Mouse (Mus musculus) neural tube, embryonic 15.5 days (tissue): ENCODE results near the gene Gtf2f2. TPM values are rescaled to one million over a fixed set of nuclear protein-coding genes. Genes with fewer than 3 reads are reported as not detected.
A peak's percentile ranks its signal among the peaks of the same experiment; 100 is the strongest.

Source experiments
- ATAC-seq: fragments of 200-750 bp; cut with Nextera tagmentation; 2 replicates; pipeline ENCODE4 v1.8.0; 2017; ENCODE audit warnings: mild to moderate bottlenecking, moderate TSS enrichment, moderate library complexity; ENCODE audit not compliant: low FRiP score
- H3K27ac ChIP-seq: fragments of 300-500 bp; sonication (generic); replicated peaks from 2 replicates; pipeline ENCODE4 v1.5.1; 2015; ENCODE audit warnings: mild to moderate bottlenecking, inconsistent platforms
- H3K27me3 ChIP-seq: fragments of 300-500 bp; sonication (generic); replicated peaks from 2 replicates; pipeline ENCODE4 v1.6.1; 2015; ENCODE audit warnings: inconsistent platforms
- H3K36me3 ChIP-seq: fragments of 300-500 bp; sonication (generic); 2 replicates; pipeline ENCODE4 v1.6.1; 2015; ENCODE audit warnings: inconsistent platforms
- H3K4me1 ChIP-seq: fragments of 300-500 bp; sonication (generic); 2 replicates; pipeline ENCODE4 v1.6.1; 2015; ENCODE audit warnings: inconsistent platforms
- H3K4me2 ChIP-seq: fragments of 300-500 bp; sonication (generic); 2 replicates; pipeline ENCODE4 v1.6.1; 2015; ENCODE audit warnings: inconsistent platforms, mild to moderate bottlenecking, moderate library complexity
- H3K4me3 ChIP-seq: fragments of 300-500 bp; sonication (generic); replicated peaks from 2 replicates; pipeline ENCODE4 v1.5.1; 2015; ENCODE audit warnings: mild to moderate bottlenecking, inconsistent platforms
- H3K9ac ChIP-seq: fragments of 300-500 bp; sonication (generic); replicated peaks from 2 replicates; pipeline ENCODE4 v1.6.1; 2015; ENCODE audit warnings: mild to moderate bottlenecking, inconsistent platforms
- H3K9me3 ChIP-seq: fragments of 300-500 bp; sonication (generic); replicated peaks from 2 replicates; pipeline ENCODE4 v1.6.1; 2016; ENCODE audit warnings: inconsistent platforms
- WGBS: fragments of 180-500 bp; shearing (Covaris S2); methylation state at CpG from one replicate; pipeline ENCODE4 v1.1.7; 2015; ENCODE audit warnings: mixed read lengths; 5-methylcytosine and 5-hydroxymethylcytosine counted together
- polyA plus RNA-seq: library from polyadenylated mRNA; unstranded; fragments of >200 nt; fragmentation: Nextera tagmentation; extraction: Ambion mirVana; gene quantifications from 2 replicates; pipeline ENCODE4 v1.2.1, GENCODE M21; 2015

The Gtf2f2 gene
- 37.1 and 37.4 TPM in 2 replicates for polyA plus RNA-seq

GRCm38 (mm10) chr14:76010102-76011061, at the start of gene Gtf2f2:
Gene Gtf2f2, minus strand, starts transcription at chr14:76010865.
- peak within 1 kb of the TSS; percentile 78 for H3K4me2 ChIP-seq
- peak within 1 kb of the TSS; percentile 84 for H3K9ac ChIP-seq
- peak within 1 kb of the TSS; percentile 98 for H3K4me3 ChIP-seq
- peaks cover 22% of the 10 kb centered on the region for H3K4me1 ChIP-seq
- ATAC-seq, result peak; percentile 92
- H3K27me3 ChIP-seq, result 0 out of 2 replicates have a peak, but pooled peaks cover 5% of the 10 kb centered on the region
- no peaks in the 10 kb centered on the region for H3K9me3 ChIP-seq
- no peaks in the 10 kb centered on the region for H3K36me3 ChIP-seq
- WGBS, result under 1% methylated on average over 67 of the region's 67 CpGs
- H3K27ac ChIP-seq, result peak within 1 kb of the TSS; percentile 76

GRCm38 (mm10) chr14:76059441-76059840, 48.8 kb upstream of the Gtf2f2 start:
- Histone ChIP-seq H3K4me2 (no peak overlapping the region), H3K9me3 (no peaks in the 10 kb centered on the region), H3K9ac (no peak overlapping the region), H3K4me3 (no peak overlapping the region), H3K36me3 (no peaks in the 10 kb centered on the region), H3K27ac (no peak overlapping the region), H3K27me3 (no peaks in the 10 kb centered on the region), H3K4me1 (peaks cover under 1% of the 10 kb centered on the region; the same call in 1 of the 2 replicates)
- WGBS, result 78% methylated on average over 5 of the region's 5 CpGs
- no peak for ATAC-seq

GRCm38 (mm10) chr14:76053726-76054125, 43.1 kb upstream of the Gtf2f2 start:
- WGBS, result 51% methylated on average over 11 of the region's 11 CpGs
- Histone ChIP-seq H3K4me1 (peaks cover 5% of the 10 kb centered on the region; the same call in 1 of the 2 replicates), H3K27ac (no peak overlapping the region), H3K27me3 (no peaks in the 10 kb centered on the region), H3K36me3 (no peaks in the 10 kb centered on the region), H3K4me3 (no peak overlapping the region), H3K9ac (no peak overlapping the region), H3K4me2 (no peak overlapping the region), H3K9me3 (no peaks in the 10 kb centered on the region)
- no peak for ATAC-seq

- Histone ChIP-seq H3K36me3 (no peaks in the 10 kb centered on the region), H3K27me3 (no peaks in the 10 kb centered on the region), H3K27ac (no peak overlapping the region), H3K4me1 (peaks cover 5% of the 10 kb centered on the region; the same call in 1 of the 2 replicates), H3K4me2 (no peak overlapping the region), H3K9ac (no peak overlapping the region), H3K9me3 (no peaks in the 10 kb centered on the region), H3K4me3 (no peak overlapping the region)
- ATAC-seq, result no peak
- WGBS, result 81% methylated on average over 7 of the region's 7 CpGs
These were observed 41.3 kb upstream of the Gtf2f2 start for GRCm38 (mm10) chr14:76051966-76052365.

- ATAC-seq, result no peak
- no peak overlapping the region for H3K27ac ChIP-seq
- H3K27me3 ChIP-seq, result no peaks in the 10 kb centered on the region
- H3K9ac ChIP-seq, result no peak overlapping the region
- H3K4me2 ChIP-seq, result no peak overlapping the region
- H3K4me3 ChIP-seq, result no peak overlapping the region
- H3K36me3 ChIP-seq, result no peaks in the 10 kb centered on the region
- H3K4me1 ChIP-seq, result 0 out of 2 replicates have a peak, but pooled peaks cover 4% of the 10 kb centered on the region
- 38% methylated on average over 1 of the region's 1 CpGs for WGBS
- H3K9me3 ChIP-seq, result no peaks in the 10 kb centered on the region
These were observed 35.1 kb upstream of the Gtf2f2 start for GRCm38 (mm10) chr14:76045767-76046166.

- Histone ChIP-seq H3K4me2 (no peak overlapping the region), H3K36me3 (no peaks in the 10 kb centered on the region), H3K4me3 (no peak overlapping the region), H3K4me1 (0 out of 2 replicates have a peak, but pooled peaks cover 4% of the 10 kb centered on the region), H3K9me3 (no peaks in the 10 kb centered on the region), H3K27ac (no peak overlapping the region), H3K27me3 (no peaks in the 10 kb centered on the region), H3K9ac (no peak overlapping the region)
- WGBS, result 65% methylated on average over 3 of the region's 3 CpGs
- no peak for ATAC-seq
These were observed 33.5 kb upstream of the Gtf2f2 start for GRCm38 (mm10) chr14:76044164-76044557.

- WGBS, result 80% methylated on average over 14 of the region's 14 CpGs
- H3K9ac ChIP-seq, result no peak overlapping the region
- no peak overlapping the region for H3K4me3 ChIP-seq
- no peaks in the 10 kb centered on the region for H3K27me3 ChIP-seq
- no peak for ATAC-seq
- H3K4me1 ChIP-seq, result 0 out of 2 replicates have a peak, but pooled peaks cover 4% of the 10 kb centered on the region
- H3K4me2 ChIP-seq, result no peak overlapping the region
- no peaks in the 10 kb centered on the region for H3K36me3 ChIP-seq
- H3K27ac ChIP-seq, result no peak overlapping the region
- H3K9me3 ChIP-seq, result no peaks in the 10 kb centered on the region
These were observed 32.8 kb upstream of the Gtf2f2 start for GRCm38 (mm10) chr14:76043251-76044163.

GRCm38 (mm10) chr14:76033221-76033637, 22.6 kb upstream of the Gtf2f2 start:
- Histone ChIP-seq H3K9ac (no peak overlapping the region), H3K4me2 (peak overlapping the region; percentile 36)

DNA sequence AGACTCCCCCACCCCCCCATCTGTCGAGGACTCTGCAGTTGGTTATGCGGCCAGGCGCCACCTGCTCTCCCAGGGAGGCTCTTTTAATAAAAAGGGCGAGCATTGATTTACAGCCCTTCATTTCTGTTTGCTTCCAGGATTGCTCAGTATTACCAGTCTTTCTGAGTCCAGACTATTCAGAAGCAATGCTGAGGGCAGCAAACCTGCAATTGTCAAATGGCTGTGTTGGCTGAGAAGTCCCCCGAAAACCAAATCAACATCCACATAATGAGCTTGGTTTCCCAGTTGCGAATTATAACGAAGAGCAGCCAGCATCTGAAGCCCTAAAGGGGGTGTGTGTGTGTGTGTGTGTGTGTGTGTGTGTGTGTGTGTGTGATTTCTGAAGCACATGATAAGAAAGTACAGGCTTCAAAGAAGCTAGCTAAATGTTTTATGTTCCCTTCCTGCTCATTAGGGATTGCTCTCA, 22.0 kb upstream of the Gtf2f2 start:
- Histone ChIP-seq H3K9ac (no peak overlapping the region), H3K4me1 (peaks cover 34% of the 10 kb centered on the region), H3K4me3 (no peak overlapping the region), H3K4me2 (peak overlapping the region; percentile 36), H3K27me3 (no peaks in the 10 kb centered on the region), H3K36me3 (no peaks in the 10 kb centered on the region), H3K9me3 (no peaks in the 10 kb centered on the region), H3K27ac (peak overlapping the region; percentile 82)
- ATAC-seq, result peak; percentile 51; the same call in 1 of the 2 replicates
- 10% methylated on average over 7 of the region's 7 CpGs for WGBS

More at GRCm38 (mm10) chr14:76033221-76033637, 22.6 kb upstream of the Gtf2f2 start:
- no peaks in the 10 kb centered on the region for H3K27me3 ChIP-seq
- 5% methylated on average over 7 of the region's 7 CpGs for WGBS
- no peaks in the 10 kb centered on the region for H3K36me3 ChIP-seq
- no peaks in the 10 kb centered on the region for H3K9me3 ChIP-seq
- H3K4me1 ChIP-seq, result peaks cover 34% of the 10 kb centered on the region
- H3K4me3 ChIP-seq, result no peak overlapping the region
- peak overlapping the region; percentile 82 for H3K27ac ChIP-seq
- ATAC-seq, result peak; percentile 81

- H3K9ac ChIP-seq, result no peak overlapping the region
- 47% methylated on average over 11 of the region's 11 CpGs for WGBS
- ATAC-seq, result no peak
- H3K27me3 ChIP-seq, result no peaks in the 10 kb centered on the region
- no peaks in the 10 kb centered on the region for H3K36me3 ChIP-seq
- peaks cover 34% of the 10 kb centered on the region for H3K4me1 ChIP-seq
- no peaks in the 10 kb centered on the region for H3K9me3 ChIP-seq
- peak overlapping the region; percentile 9 for H3K4me2 ChIP-seq
- H3K27ac ChIP-seq, result peak overlapping the region; percentile 77
- no peak overlapping the region for H3K4me3 ChIP-seq
These were observed 20.6 kb upstream of the Gtf2f2 start for GRCm38 (mm10) chr14:76031117-76031842.
